Mouse (Mus musculus) stomach, postnatal 0 days (tissue): ENCODE measurements around the gene Vax1.

Experiments
- CTCF ChIP-seq: IDR thresholded peaks from 2 replicates; pipeline ENCODE4 v1.5.1; 2016; ENCODE audit warnings: antibody characterized with exemption, low read depth, mild to moderate bottlenecking, moderate library complexity
- EP300 ChIP-seq: optimal IDR thresholded peaks from 2 replicates; pipeline ENCODE3; 2016; ENCODE audit warnings: antibody characterized with exemption

GRCm38 (mm10) chr19:59171151-59171870 lies 1.5 kb upstream of the Vax1 start:
- TF ChIP-seq CTCF, result no peak
- TF ChIP-seq EP300, result no peak
